Mouse (Mus musculus) lung, postnatal 0 days (tissue): ENCODE measurements at regions not wholly inside any gene's neighbourhood (a gene's known extent, or its start where the extent isn't known, plus 50 kb on each side); places are given as distances from the start of the nearest gene placed in this dataset.

Source experiments
- CTCF ChIP-seq: IDR thresholded peaks from 2 replicates; pipeline ENCODE4 v1.5.1; 2016; ENCODE audit warnings: antibody characterized with exemption, mild to moderate bottlenecking
- EP300 ChIP-seq: IDR thresholded peaks from 2 replicates; pipeline ENCODE4 v1.6.1; 2016; ENCODE audit warnings: antibody characterized with exemption, mild to moderate bottlenecking, control low read depth

DNA sequence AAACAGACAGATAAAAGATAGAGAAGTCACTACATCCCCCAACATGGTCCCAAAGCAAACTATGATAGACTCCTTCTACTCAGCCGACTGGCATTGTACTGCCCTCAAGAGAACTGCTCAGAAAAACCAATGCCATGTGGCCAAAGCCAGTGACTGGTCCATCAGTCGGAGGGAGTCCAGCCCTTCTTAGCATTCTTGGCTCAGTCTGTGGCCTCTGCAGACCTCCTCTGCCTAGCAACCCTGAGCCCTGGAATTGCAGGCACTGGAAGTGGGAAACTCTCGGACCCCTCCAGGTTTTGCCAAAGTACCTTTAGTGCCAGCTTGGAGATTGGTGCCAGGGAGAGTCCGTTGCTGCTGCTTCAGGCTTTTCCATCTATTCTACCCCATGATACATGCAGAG lies 205.2 kb downstream of the H2al1j start:
- no peak for TF ChIP-seq EP300
- TF ChIP-seq CTCF = no peak
